Mouse (Mus musculus) gastrocnemius, postnatal 36 days (tissue): ENCODE measurements around the gene Vwa7. TPM values are rescaled to one million over a fixed set of nuclear protein-coding genes. Genes with fewer than 3 reads are reported as not detected.

Experiments used
- DNase-seq, 2 experiments: peaks; one replicate each; pipeline ENCODE4 v3.0.0; 2022
- intact Hi-C: fragments of 180-260 bp; cut with DNase I; formaldehyde crosslinking; loops from one replicate; pipeline ENCODE4 v1.15.1; 2025
- total RNA-seq, 2 experiments: library from RNA; stranded (reverse); gene quantifications; 2 replicates each; pipeline ENCODE4 v1.2.3; 2021

The Vwa7 gene
- total RNA-seq, 2 experiments from 2014 or later: 11.3 to 12.8 TPM

- DNase-seq: no peak
- intact Hi-C loops: loop anchor here (2.0 kb wide), 1 partner anchor 36 kb away; no protein-coding TSS in a partner anchor
Measured at GRCm38 (mm10) chr17:35058316-35058715, 41.9 kb downstream of the Vwa7 start.

- intact Hi-C loops: loop anchor here (2.0 kb wide), 1 partner anchor 36 kb away; no protein-coding TSS in a partner anchor
- peak; percentile 89 to 93 for DNase-seq
Measured at GRCm38 (mm10) chr17:35058911-35059892, 42.8 kb downstream of the Vwa7 start, which contains the start of gene Ddah2. Ddah2 (plus strand) TSS chr17:35059035.

- DNase-seq: no peak
- intact Hi-C loops: no loop called here
Measured at GRCm38 (mm10) chr17:35060071-35060470, 43.7 kb downstream of the Vwa7 start.

GRCm38 (mm10) chr17:35060737-35061297 lies 44.4 kb downstream of the Vwa7 start:
- intact Hi-C loops: no loop called here
- DNase-seq: no peak

- intact Hi-C loops: no loop called here
- DNase-seq: no peak
Measured at GRCm38 (mm10) chr17:35061299-35061698, 44.9 kb downstream of the Vwa7 start.

GRCm38 (mm10) chr17:35063466-35063865 lies 47.1 kb downstream of the Vwa7 start:
- intact Hi-C loops: no loop called here
- DNase-seq: no peak

- intact Hi-C loops: no loop called here
- DNase-seq: no peak
Measured at GRCm38 (mm10) chr17:35064378-35064877, 48.0 kb downstream of the Vwa7 start.

- intact Hi-C loops: no loop called here
- DNase-seq: no peak
Measured at GRCm38 (mm10) chr17:35064951-35065947, 48.9 kb downstream of the Vwa7 start, which contains the start of gene Ly6g6c. Ly6g6c (plus strand) TSS chr17:35065388.

GRCm38 (mm10) chr17:35066084-35066483 lies 49.7 kb downstream of the Vwa7 start, which contains the start of gene Mpig6b:
Mpig6b (minus strand) TSS chr17:35066184.
- no peak for DNase-seq
- intact Hi-C loops: no loop called here

GRCm38 (mm10) chr17:35068213-35068914 lies 52.0 kb downstream of the Vwa7 start:
- intact Hi-C loops: no loop called here

GRCm38 (mm10) chr17:35070556-35071229 lies 54.3 kb downstream of the Vwa7 start:
- intact Hi-C loops: loop anchor here (2.0 kb wide), 1 partner anchor 36 kb away; no protein-coding TSS in a partner anchor
- DNase-seq: no peak

More at GRCm38 (mm10) chr17:35068213-35068914, 52.0 kb downstream of the Vwa7 start:
- DNase-seq: no peak

- intact Hi-C loops: loop anchor here (2.0 kb wide), 1 partner anchor 35 kb away; no protein-coding TSS in a partner anchor
Measured at GRCm38 (mm10) chr17:35071454-35071853, 55.1 kb downstream of the Vwa7 start.

GRCm38 (mm10) chr17:35074097-35074496 lies 57.7 kb downstream of the Vwa7 start:
- intact Hi-C loops: no loop called here
- no peak for DNase-seq

More at GRCm38 (mm10) chr17:35071454-35071853, 55.1 kb downstream of the Vwa7 start:
- DNase-seq: no peak

Other genes starting within 250 kb of the Vwa7 start
- gene Cyp21a1, start 212.0 kb upstream of the Vwa7 start, total RNA-seq: not detected
- gene Stk19, start 179.6 kb upstream of the Vwa7 start, total RNA-seq: 1 to 10 TPM; 5.8 to 8.7 TPM
- 1 to 10 TPM; 6.5 to 9.1 TPM for gene Dxo, start 179.6 kb upstream of the Vwa7 start, total RNA-seq
- gene Skiv2l, start 166.4 kb upstream of the Vwa7 start, total RNA-seq: 10 to 100 TPM; 17.0 to 20.0 TPM
- 1 to 10 TPM; 8.8 to 9.0 TPM for gene Nelfe, start 166.2 kb upstream of the Vwa7 start, total RNA-seq
- gene Cfb, start 154.1 kb upstream of the Vwa7 start, total RNA-seq: 1 to 10 TPM; 1.5 to 3.4 TPM
- 1 to 10 TPM; 4.6 to 5.7 TPM for gene Zbtb12, start 137.1 kb upstream of the Vwa7 start, total RNA-seq
- gene Gm20547, start 134.5 kb upstream of the Vwa7 start, total RNA-seq: under 1 TPM in 1 of 2 experiments, not detected in 1; 0.20 TPM
- 1 to 10 TPM; 1.4 to 1.5 TPM for gene C2, start 118.3 kb upstream of the Vwa7 start, total RNA-seq
- gene Ehmt2, start 118.1 kb upstream of the Vwa7 start, total RNA-seq: 10 to 100 TPM; 24.7 to 28.2 TPM
- under 1 TPM in 1 of 2 experiments, not detected in 1; 0.17 TPM for gene Slc44a4, start 102.1 kb upstream of the Vwa7 start, total RNA-seq
- gene Neu1, start 85.3 kb upstream of the Vwa7 start, total RNA-seq: 1 to 10 TPM; 8.0 to 8.5 TPM
- 1 to 10 TPM; 4.6 to 6.1 TPM for gene Hspa1b, start 57.3 kb upstream of the Vwa7 start, total RNA-seq
- gene Gm20481, start 46.7 kb upstream of the Vwa7 start, total RNA-seq: not detected
- 10 to 100 TPM in 1 of 2 experiments, 1 to 10 TPM in 1; 8.8 to 10.1 TPM for gene Hspa1a, start 44.4 kb upstream of the Vwa7 start, total RNA-seq
- gene Hspa1l, start 43.9 kb upstream of the Vwa7 start, total RNA-seq: 10 to 100 TPM; 18.6 to 23.2 TPM
- 10 to 100 TPM; 13.1 to 15.3 TPM for gene Lsm2, start 34.7 kb upstream of the Vwa7 start, total RNA-seq
- gene Vars, start 15.6 kb upstream of the Vwa7 start, total RNA-seq: 10 to 100 TPM; 29.3 to 31.8 TPM
- not detected for gene Sapcd1, start 11.4 kb downstream of the Vwa7 start, total RNA-seq
- gene Msh5, start 30.2 kb downstream of the Vwa7 start, total RNA-seq: under 1 TPM; 0.20 to 0.35 TPM
- 10 to 100 TPM; 10.9 to 12.0 TPM for gene Clic1, start 33.4 kb downstream of the Vwa7 start, total RNA-seq
- gene Ddah2, start 42.5 kb downstream of the Vwa7 start, total RNA-seq: 1 to 10 TPM; 8.4 to 8.9 TPM
- gene Ly6g6c, start 48.8 kb downstream of the Vwa7 start, total RNA-seq: not detected
- gene Mpig6b, start 49.6 kb downstream of the Vwa7 start, total RNA-seq: not detected
- not detected for gene Ly6g6e, start 60.3 kb downstream of the Vwa7 start, total RNA-seq
- gene Ly6g6d, start 61.5 kb downstream of the Vwa7 start, total RNA-seq: 1 to 10 TPM in 1 of 2 experiments, not detected in 1; 1.8 TPM
- gene Ly6g6f, start 69.0 kb downstream of the Vwa7 start, total RNA-seq: not detected
- 10 to 100 TPM; 67.7 to 73.9 TPM for gene Abhd16a, start 72.7 kb downstream of the Vwa7 start, total RNA-seq
- gene Ly6g5c, start 91.7 kb downstream of the Vwa7 start, total RNA-seq: not detected
- not detected for gene Ly6g5b, start 98.8 kb downstream of the Vwa7 start, total RNA-seq
- gene Gpank1, start 104.9 kb downstream of the Vwa7 start, total RNA-seq: 1 to 10 TPM; 6.0 to 7.8 TPM
- gene Csnk2b, start 105.5 kb downstream of the Vwa7 start, total RNA-seq: 100 to 1,000 TPM; 145 to 170 TPM
- gene D17H6S53E, start 109.8 kb downstream of the Vwa7 start, total RNA-seq: 10 to 100 TPM; 13.0 to 17.0 TPM
- gene Apom, start 115.5 kb downstream of the Vwa7 start, total RNA-seq: not detected
- 100 to 1,000 TPM; 191 to 208 TPM for gene Bag6, start 118.6 kb downstream of the Vwa7 start, total RNA-seq
- 10 to 100 TPM; 88.4 to 93.0 TPM for gene Prrc2a, start 148.3 kb downstream of the Vwa7 start, total RNA-seq
- gene Aif1, start 159.5 kb downstream of the Vwa7 start, total RNA-seq: under 1 TPM in 1 of 2 experiments, not detected in 1; 0.47 TPM
- 1 to 10 TPM in 1 of 2 experiments, under 1 TPM in 1; 0.74 to 1.5 TPM for gene Lst1, start 171.9 kb downstream of the Vwa7 start, total RNA-seq
- gene Ltb, start 177.9 kb downstream of the Vwa7 start, total RNA-seq: under 1 TPM in 1 of 2 experiments, not detected in 1; 0.46 TPM
- under 1 TPM in 1 of 2 experiments, not detected in 1; 0.46 TPM for gene Tnf, start 185.4 kb downstream of the Vwa7 start, total RNA-seq
- gene Lta, start 188.8 kb downstream of the Vwa7 start, total RNA-seq: under 1 TPM; 0.36 to 0.62 TPM
- not detected for gene Gm16181, start 204.3 kb downstream of the Vwa7 start, total RNA-seq
- gene Atp6v1g2, start 217.1 kb downstream of the Vwa7 start, total RNA-seq: 1 to 10 TPM; 1.7 to 2.4 TPM
- 1 to 10 TPM; 5.5 to 8.7 TPM for gene Nfkbil1, start 219.2 kb downstream of the Vwa7 start, total RNA-seq
- 10 to 100 TPM; 67.7 to 83.0 TPM for gene Ddx39b, start 225.2 kb downstream of the Vwa7 start, total RNA-seq
- gene H2-D1, start 246.2 kb downstream of the Vwa7 start, total RNA-seq: 10 to 100 TPM; 28.2 to 39.1 TPM